Mouse (Mus musculus): Measurements from ENCODE around the gene Gzmk.

GRCm38 (mm10) chr13:113265257-113265656 is 39.5 kb upstream of the Gzmk start:
- TF ChIP-seq POLR2A (IDR thresholded peaks at IDR 0.05; ENCODE audit: insufficient read depth, low read depth, low read length), result no peak
- TF ChIP-seq CTCF (IDR thresholded peaks at IDR 0.05; ENCODE audit: insufficient read depth, low read depth, low read length), result 0 out of 2 replicates have a peak, but pooled peaks have one; percentile 18

Measured in olfactory bulb, adult 2 months (tissue).